Mouse (Mus musculus): ENCODE measurements around the gene Miga1.

- TF ChIP-seq SIN3A (IDR thresholded peaks at IDR 0.05; ENCODE audit: low read length) (no peak; the same call in 1 of the 2 replicates), POLR2A (IDR thresholded peaks at IDR 0.05; ENCODE audit: low read depth, low read length) (peak; percentile 100), CHD2 (IDR thresholded peaks at IDR 0.05; ENCODE audit: low read length) (no peak), EP300 (IDR thresholded peaks at IDR 0.05; ENCODE audit: low read length) (no peak), CTCF (conservative IDR thresholded peaks at IDR 0.05 in 1 of 2, IDR thresholded peaks at IDR 0.05 in 1 of 2; ENCODE audit: low read depth in 2 of 2, low read length in 2 of 2) (no peak), MYC (IDR thresholded peaks at IDR 0.05; ENCODE audit: low read depth, low read length) (no peak), SMC3 (IDR thresholded peaks at IDR 0.05; ENCODE audit: low read depth, low read length) (no peak), TBP (conservative IDR thresholded peaks at IDR 0.05; ENCODE audit: low read depth, low read length) (peak; percentile 88), USF1 (IDR thresholded peaks at IDR 0.05; ENCODE audit: low read depth, low read length) (no peak), USF2 (conservative IDR thresholded peaks at IDR 0.05; ENCODE audit: low read depth, low read length) (no peak), HCFC1 (IDR thresholded peaks at IDR 0.05; ENCODE audit: low read depth, low read length) (peak; percentile 68), NELFE (IDR thresholded peaks at IDR 0.05; ENCODE audit: low read depth, low read length) (peak; percentile 98), MEF2A (IDR thresholded peaks at IDR 0.05; ENCODE audit: borderline replicate concordance, low read depth, low read length) (peak; percentile 74), KAT2A (IDR thresholded peaks at IDR 0.05; ENCODE audit: insufficient replicate concordance, low read length) (0 out of 2 replicates have a peak, but pooled peaks have one; percentile 65)
Observed at GRCm38 (mm10) chr3:152345732-152346632, 5.8 kb upstream of the Miga1 start, which contains the start of gene Usp33.
